Mouse (Mus musculus) erythroblast, embryonic 14.5 days (primary cell): ENCODE results near the gene Slc5a5. TPM values are rescaled to one million over a fixed set of nuclear protein-coding genes. Genes with fewer than 3 reads are reported as not detected.

ENCODE experiments used
- H3K27me3 ChIP-seq: 2 replicates; pipeline ENCODE4 v1.6.1; 2012; ENCODE audit warnings: inconsistent platforms; ENCODE audit not compliant: control insufficient read depth
- H3K36me3 ChIP-seq: 2 replicates; pipeline ENCODE4 v1.6.1; 2012; ENCODE audit warnings: mild to moderate bottlenecking, inconsistent platforms; ENCODE audit not compliant: control insufficient read depth
- H3K4me1 ChIP-seq: 2 replicates; pipeline ENCODE4 v1.6.1; 2012; ENCODE audit warnings: inconsistent platforms; ENCODE audit not compliant: control insufficient read depth
- H3K4me3 ChIP-seq: replicated peaks from 2 replicates; pipeline ENCODE3; 2012; ENCODE audit warnings: moderate library complexity, mild to moderate bottlenecking, inconsistent platforms
- H3K9me3 ChIP-seq: 2 replicates; pipeline ENCODE4 v1.6.1; 2012; ENCODE audit warnings: low read length, inconsistent platforms, mixed read lengths; ENCODE audit not compliant: control insufficient read depth
- GATA1 ChIP-seq: IDR thresholded peaks from 2 replicates; pipeline ENCODE4 v1.6.1; 2012; ENCODE audit warnings: low read length, inconsistent platforms, mixed read lengths
- TAL1 ChIP-seq: IDR thresholded peaks from 3 replicates; pipeline ENCODE4 v1.6.1; 2012; ENCODE audit warnings: low read length, inconsistent platforms, mixed read lengths
- polyA plus RNA-seq: library from polyadenylated mRNA; stranded (reverse); fragments of >175 nt; gene quantifications from 2 replicates; pipeline ENCODE4 v1.2.3, GENCODE M21; 2012

Gene Slc5a5
- polyA plus RNA-seq, 1 experiment, result 0.03 TPM

DNA sequence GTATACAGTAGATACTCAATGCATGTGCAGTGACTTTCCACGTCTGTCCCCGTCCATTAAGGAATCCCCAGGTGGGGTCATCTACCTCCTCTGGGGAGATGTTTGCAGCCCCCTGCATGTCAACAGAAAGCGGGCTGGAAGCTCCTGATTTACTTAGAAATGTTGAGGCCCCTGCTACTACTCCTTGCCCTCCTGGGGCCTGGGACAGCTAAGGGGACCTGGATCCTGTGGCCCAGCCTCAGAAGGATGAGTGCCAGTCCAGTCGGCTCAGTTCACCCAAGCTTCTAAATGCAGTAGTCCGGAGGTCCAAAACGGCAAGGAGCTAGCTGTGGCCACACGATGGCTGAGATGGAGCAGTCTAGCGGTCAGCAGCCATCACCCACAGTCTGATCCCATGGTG, 48.6 kb downstream of the Slc5a5 start:
- H3K9me3 ChIP-seq, result no peaks in the 10 kb centered on the region
- peaks cover 77% of the 10 kb centered on the region for H3K4me1 ChIP-seq
- H3K36me3 ChIP-seq, result peaks cover 18% of the 10 kb centered on the region
- H3K27me3 ChIP-seq, result peaks cover 21% of the 10 kb centered on the region
- peak overlapping the region; percentile 90 for H3K4me3 ChIP-seq
- TF ChIP-seq GATA1 (no peak), TAL1 (no peak)

DNA sequence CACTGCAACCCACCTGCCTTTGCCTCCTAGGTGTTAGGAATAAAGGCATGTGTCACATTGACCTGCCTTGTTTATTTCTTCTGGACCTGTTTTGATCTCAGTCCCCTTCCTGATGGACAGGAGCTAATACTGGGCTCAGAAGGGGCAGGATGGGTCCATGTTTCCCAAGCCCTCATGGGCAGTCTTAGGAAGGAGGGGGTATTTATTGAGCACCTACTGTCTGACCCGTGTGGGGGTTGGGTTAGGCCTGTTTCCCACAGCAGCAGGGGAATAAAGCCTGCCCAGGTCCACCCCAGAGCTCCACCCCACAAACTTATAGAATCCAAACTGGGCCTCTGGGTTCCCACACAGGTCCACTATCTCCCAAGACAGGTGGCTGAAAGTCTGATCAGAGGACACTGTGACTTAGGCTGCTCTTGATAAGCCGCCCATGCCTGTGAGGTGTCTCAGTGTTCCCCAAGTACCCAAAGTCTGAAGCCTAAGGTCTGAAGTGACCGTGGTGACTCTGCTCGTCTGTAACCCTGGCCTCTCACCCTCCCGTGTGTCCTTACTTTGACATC, 49.3 kb downstream of the Slc5a5 start:
- Histone ChIP-seq H3K4me3 (peak overlapping the region; percentile 90), H3K9me3 (no peaks in the 10 kb centered on the region), H3K27me3 (peaks cover 16% of the 10 kb centered on the region), H3K36me3 (peaks cover 24% of the 10 kb centered on the region), H3K4me1 (peaks cover 80% of the 10 kb centered on the region)
- TF ChIP-seq GATA1 (peak; percentile 97), TAL1 (peak; percentile 94)

DNA sequence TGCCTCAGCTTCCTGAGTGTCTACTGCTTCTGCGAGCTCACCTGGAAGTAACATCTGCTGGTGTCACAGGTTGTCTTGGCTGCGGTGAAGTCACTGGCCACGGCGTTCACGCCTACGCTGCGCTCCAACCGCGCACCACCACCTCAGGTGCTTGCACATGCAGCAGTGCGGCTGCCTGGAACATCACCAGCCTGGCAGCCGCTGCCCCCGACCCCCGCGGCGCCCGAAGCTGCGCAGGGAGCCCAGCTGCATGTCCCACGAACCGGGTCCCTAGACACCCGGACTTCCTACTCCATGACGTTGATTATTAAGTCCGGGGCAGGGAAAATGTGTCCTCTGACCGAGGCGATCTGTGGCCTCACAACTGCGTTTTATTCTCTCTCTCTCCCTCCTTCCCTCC, 50.1 kb downstream of the Slc5a5 start:
- H3K36me3 ChIP-seq, result peaks cover 29% of the 10 kb centered on the region
- no peaks in the 10 kb centered on the region for H3K9me3 ChIP-seq
- peaks cover 9% of the 10 kb centered on the region for H3K27me3 ChIP-seq
- H3K4me3 ChIP-seq, result peak overlapping the region; percentile 90
- no peak for TF ChIP-seq GATA1
- TF ChIP-seq TAL1, result no peak
- H3K4me1 ChIP-seq, result peaks cover 82% of the 10 kb centered on the region

DNA sequence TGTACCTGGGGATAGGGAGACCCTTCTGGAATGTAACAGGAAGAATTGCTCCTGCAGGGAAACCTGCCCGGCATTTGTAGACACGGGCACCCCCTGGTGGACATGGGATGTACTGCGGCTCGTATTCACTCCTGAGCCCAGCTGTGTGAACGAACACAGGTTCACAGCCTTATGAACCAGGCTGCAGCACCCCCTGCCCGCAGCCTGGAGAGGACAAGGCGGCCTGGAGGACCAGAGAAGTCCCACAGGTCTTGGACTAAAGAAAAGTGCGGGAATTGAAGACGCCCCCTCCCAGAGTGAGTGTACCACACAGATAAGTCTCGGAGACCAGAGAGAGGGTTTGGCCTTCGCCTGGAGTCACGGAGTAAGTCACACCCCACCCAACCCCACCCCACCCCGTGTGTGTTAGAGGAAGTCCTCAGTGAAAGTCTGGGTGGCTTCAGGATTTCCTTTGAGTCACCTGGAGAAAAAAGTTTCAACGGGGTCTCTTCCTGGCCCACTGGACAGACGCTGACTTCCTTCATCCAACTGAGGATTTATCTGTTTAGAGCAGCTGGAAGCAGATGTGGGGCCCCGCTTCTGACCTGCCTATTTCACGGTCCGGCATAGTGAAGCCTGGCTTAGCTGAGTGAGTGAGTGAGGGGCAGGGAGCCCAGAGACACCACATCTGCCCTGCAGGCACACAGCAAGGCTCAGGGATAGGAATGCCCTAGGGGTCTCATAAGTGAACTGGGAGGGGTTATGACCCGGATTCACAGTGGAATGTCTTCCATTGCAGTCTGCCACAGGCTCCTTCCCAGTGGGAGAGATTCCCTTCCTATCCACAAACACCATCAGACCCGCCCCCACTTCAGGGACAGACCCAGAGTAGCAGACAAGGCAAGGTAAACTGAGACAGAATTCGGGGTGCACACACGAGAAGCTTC, 51.1 kb downstream of the Slc5a5 start:
- peaks cover 86% of the 10 kb centered on the region for H3K4me1 ChIP-seq
- H3K4me3 ChIP-seq, result peak overlapping the region; percentile 90
- peaks cover 1% of the 10 kb centered on the region; the same call in 1 of the 2 replicates for H3K27me3 ChIP-seq
- TF ChIP-seq GATA1 (no peak), TAL1 (no peak)
- peaks cover 40% of the 10 kb centered on the region for H3K36me3 ChIP-seq
- H3K9me3 ChIP-seq, result no peaks in the 10 kb centered on the region

DNA sequence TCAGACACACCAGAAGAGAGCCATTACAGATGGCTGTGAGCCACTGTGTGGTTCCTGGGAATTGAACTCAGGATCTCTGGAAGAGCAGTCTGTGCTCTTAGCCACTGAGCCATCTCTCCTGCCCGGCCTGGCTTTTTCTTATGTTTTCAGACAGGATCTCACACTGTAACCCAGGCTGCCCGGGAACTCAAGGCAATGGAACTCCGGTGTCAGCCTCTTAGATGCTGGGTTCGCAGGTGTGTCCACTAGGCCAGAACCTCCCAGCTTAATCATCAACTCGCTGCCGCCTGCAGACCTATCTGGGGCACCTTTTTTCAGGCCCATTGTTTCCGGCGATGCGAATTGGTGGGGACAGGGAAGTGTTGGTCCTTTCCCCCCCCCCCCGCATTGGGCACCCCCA, 52.0 kb downstream of the Slc5a5 start:
- H3K4me3 ChIP-seq, result peak overlapping the region; percentile 90
- H3K36me3 ChIP-seq, result peaks cover 48% of the 10 kb centered on the region
- H3K4me1 ChIP-seq, result peaks cover 89% of the 10 kb centered on the region
- no peak for TF ChIP-seq GATA1
- no peak for TF ChIP-seq TAL1
- H3K9me3 ChIP-seq, result no peaks in the 10 kb centered on the region
- no peaks in the 10 kb centered on the region for H3K27me3 ChIP-seq

DNA sequence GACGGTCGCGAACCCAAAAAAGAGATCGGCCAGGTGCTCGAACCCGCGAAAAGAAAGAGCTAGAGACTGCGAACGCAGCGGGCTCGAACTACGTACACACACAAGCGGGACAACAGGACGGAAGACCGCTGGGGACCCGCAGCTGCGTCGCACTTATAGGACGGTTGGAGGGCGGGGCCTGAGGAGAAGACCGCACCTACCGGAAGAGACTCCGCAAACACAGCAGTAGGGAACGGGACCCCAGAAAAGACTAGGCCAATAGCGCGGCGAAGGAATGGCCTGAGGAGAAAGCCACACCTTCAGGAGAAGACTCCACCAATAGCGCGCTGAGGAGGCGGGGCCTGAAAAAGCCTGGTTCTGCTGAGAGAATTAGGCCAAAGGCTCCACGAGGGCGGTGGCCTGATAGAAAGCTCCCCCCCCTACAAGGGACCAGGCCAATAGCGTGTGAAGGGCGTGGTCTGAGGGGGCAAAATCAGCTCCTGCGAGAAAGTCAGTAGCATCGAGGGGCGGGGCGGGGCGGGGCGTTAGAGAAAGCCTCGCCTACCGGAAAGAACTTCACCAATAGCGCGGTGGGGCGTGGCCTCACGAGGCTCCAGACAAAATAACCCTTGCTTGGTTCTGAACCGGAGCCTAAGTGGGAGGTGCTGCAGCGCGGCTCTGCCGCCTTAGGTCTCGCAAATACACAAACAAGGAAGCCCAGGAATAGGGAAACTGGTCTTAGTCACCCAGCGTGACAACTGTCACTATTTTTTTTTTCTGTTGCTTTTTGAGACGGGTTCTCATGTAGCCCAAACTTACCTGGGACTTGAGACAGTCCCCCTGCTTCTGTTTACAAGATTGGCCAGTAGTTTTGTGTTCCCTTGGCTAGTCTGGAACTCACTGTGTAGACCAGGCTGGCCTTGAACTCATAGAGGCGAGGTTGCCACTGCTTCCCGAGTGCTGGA, 52.9 kb downstream of the Slc5a5 start, which contains the start of gene Arrdc2:
Arrdc2 (minus strand) TSS at position 313 of the 944 bp plus-strand sequence.
- Histone ChIP-seq H3K9me3 (no peaks in the 10 kb centered on the region), H3K4me3 (peak within 1 kb of the TSS; percentile 90), H3K4me1 (peaks cover 90% of the 10 kb centered on the region), H3K27me3 (no peaks in the 10 kb centered on the region), H3K36me3 (peaks cover 54% of the 10 kb centered on the region)
- TF ChIP-seq GATA1, result no peak
- TF ChIP-seq TAL1, result no peak

DNA sequence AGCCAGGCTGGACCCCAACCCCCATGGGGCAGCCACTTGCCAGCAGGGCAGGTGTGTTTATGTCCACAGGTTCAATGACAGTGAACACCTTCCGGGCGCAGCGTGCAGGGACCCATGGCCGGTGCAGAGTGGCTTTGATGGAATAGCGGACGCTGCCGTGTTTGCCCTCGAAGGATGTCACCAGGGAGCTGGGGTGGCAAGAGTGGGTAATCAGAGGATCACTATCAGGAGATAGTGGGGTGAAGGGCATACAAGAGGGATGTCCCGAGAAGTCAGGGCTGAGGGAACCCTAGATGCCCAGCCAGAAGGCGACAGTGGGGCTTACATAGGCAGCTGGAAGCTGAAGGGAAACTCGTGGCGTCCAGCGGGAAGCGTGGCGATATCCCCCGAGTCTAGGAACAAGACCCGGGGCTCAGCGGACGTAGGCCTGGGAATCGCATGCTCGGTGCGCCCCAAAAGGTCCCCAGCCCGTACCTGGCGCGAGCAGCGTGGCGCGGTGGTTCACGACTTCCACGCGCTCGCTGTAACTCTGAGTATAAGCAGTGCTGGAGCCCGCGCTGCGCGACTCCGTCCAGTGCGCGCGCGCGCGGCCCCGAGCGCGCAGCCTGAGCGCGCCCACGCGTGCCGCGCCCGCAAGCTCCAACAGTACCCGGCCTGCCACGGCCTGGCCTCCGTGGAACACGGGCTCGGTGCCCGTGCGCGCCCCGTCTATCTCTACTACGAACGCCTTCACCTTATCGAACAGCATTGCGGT, 53.7 kb downstream of the Slc5a5 start:
- Histone ChIP-seq H3K27me3 (no peaks in the 10 kb centered on the region), H3K4me3 (peak overlapping the region; percentile 90), H3K4me1 (peaks cover 89% of the 10 kb centered on the region), H3K9me3 (no peaks in the 10 kb centered on the region), H3K36me3 (peaks cover 59% of the 10 kb centered on the region)
- TF ChIP-seq GATA1 (no peak), TAL1 (no peak)

DNA sequence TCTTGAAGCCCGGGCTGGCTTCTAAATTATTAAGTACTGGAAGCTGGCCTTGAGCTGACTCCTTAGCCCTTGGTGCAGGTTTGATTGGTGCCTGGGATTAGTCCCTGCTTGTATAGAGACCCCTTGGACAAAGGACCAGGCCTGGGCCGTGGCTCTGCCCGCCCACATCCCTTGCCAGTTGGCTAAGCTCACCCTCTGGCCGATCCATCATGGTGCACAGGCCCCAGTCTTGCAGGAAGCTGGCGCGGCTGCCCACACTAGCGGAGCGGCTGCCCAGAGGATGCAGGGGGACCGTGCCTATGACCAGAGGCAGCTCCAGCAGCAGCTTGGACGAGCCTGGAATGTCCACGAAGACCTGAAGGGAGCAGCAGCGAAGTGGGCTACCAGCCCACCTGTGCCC, 55.9 kb downstream of the Slc5a5 start:
- Histone ChIP-seq H3K4me1 (peaks cover 86% of the 10 kb centered on the region), H3K36me3 (peaks cover 66% of the 10 kb centered on the region), H3K4me3 (peak overlapping the region; percentile 59), H3K9me3 (no peaks in the 10 kb centered on the region), H3K27me3 (no peaks in the 10 kb centered on the region)
- no peak for TF ChIP-seq TAL1
- no peak for TF ChIP-seq GATA1

DNA sequence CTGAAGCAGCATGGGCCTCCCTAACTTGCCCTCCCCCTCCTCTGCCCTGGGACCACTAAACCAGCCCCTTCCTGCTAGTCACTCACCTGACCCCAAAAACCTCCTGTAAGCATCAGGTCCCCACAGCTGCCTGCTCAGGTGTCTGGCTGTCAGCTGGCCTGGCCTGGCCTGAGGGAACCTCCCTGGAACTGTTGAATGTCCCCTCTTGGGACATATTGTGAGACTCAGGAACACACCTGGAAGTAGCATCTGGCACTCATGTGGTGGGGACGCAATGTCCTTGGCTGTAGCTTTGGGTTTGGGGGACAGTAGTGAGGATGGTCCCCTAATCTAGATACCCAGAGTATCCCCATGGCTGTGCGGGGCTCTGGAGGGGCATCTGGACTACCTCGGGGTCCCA, 58.5 kb downstream of the Slc5a5 start:
- Histone ChIP-seq H3K9me3 (no peaks in the 10 kb centered on the region), H3K36me3 (peaks cover 69% of the 10 kb centered on the region), H3K4me3 (no peak overlapping the region), H3K4me1 (peaks cover 72% of the 10 kb centered on the region), H3K27me3 (no peaks in the 10 kb centered on the region; the same call in 1 of the 2 replicates)
- TF ChIP-seq TAL1, result no peak
- no peak for TF ChIP-seq GATA1
